Mouse (Mus musculus): ENCODE results near the gene Vcam1.

Vcam1 gene

GRCm38 (mm10) chr3:116129259-116129738 is at the start of gene Vcam1:
Gene Vcam1, minus strand, starts transcription at chr3:116129688.
- no peak for DNase-seq (ENCODE audit: low spot score)

- DNase-seq (ENCODE audit: low spot score): no peak
Measured at GRCm38 (mm10) chr3:116175106-116175505, 45.6 kb upstream of the Vcam1 start.

GRCm38 (mm10) chr3:116171461-116171860 is 42.0 kb upstream of the Vcam1 start:
- no peak for DNase-seq (ENCODE audit: low spot score)

GRCm38 (mm10) chr3:116168056-116168455 is 38.6 kb upstream of the Vcam1 start:
- no peak for DNase-seq (ENCODE audit: low spot score)

GRCm38 (mm10) chr3:116166296-116166695 is 36.8 kb upstream of the Vcam1 start:
- no peak for DNase-seq (ENCODE audit: low spot score)

GRCm38 (mm10) chr3:116165030-116165429 is 35.5 kb upstream of the Vcam1 start:
- no peak for DNase-seq (ENCODE audit: low spot score)

- DNase-seq (ENCODE audit: low spot score): no peak
Measured at GRCm38 (mm10) chr3:116163517-116163916, 34.0 kb upstream of the Vcam1 start.

- DNase-seq (ENCODE audit: low spot score): no peak
Measured at GRCm38 (mm10) chr3:116162097-116162666, 32.7 kb upstream of the Vcam1 start.

GRCm38 (mm10) chr3:116159376-116159775 is 29.9 kb upstream of the Vcam1 start:
- no peak for DNase-seq (ENCODE audit: low spot score)

GRCm38 (mm10) chr3:116157447-116157990 is 28.0 kb upstream of the Vcam1 start:
- DNase-seq (ENCODE audit: low spot score): no peak

- DNase-seq (ENCODE audit: low spot score): no peak
Measured at GRCm38 (mm10) chr3:116150056-116150632, 20.7 kb upstream of the Vcam1 start.

- DNase-seq (ENCODE audit: low spot score): no peak
Measured at GRCm38 (mm10) chr3:116149096-116149495, 19.6 kb upstream of the Vcam1 start.

GRCm38 (mm10) chr3:116148676-116149075 is 19.2 kb upstream of the Vcam1 start:
- DNase-seq (ENCODE audit: low spot score): no peak

- no peak for DNase-seq (ENCODE audit: low spot score)
Measured at GRCm38 (mm10) chr3:116141226-116141625, 11.7 kb upstream of the Vcam1 start.

GRCm38 (mm10) chr3:116139000-116139399 is 9.5 kb upstream of the Vcam1 start:
- DNase-seq (ENCODE audit: low spot score): no peak

- no peak for DNase-seq (ENCODE audit: low spot score)
Measured at GRCm38 (mm10) chr3:116138081-116138480, 8.6 kb upstream of the Vcam1 start.

- no peak for DNase-seq (ENCODE audit: low spot score)
Measured at GRCm38 (mm10) chr3:116133363-116133762, 3.9 kb upstream of the Vcam1 start.

GRCm38 (mm10) chr3:116130711-116131110 is 1.2 kb upstream of the Vcam1 start:
- no peak for DNase-seq (ENCODE audit: low spot score)

- DNase-seq (ENCODE audit: low spot score): no peak
Measured at GRCm38 (mm10) chr3:116129841-116130595, 530 bp upstream of the Vcam1 start.

GRCm38 (mm10) chr3:116128311-116129204 is 930 bp downstream of the Vcam1 start:
- no peak for DNase-seq (ENCODE audit: low spot score)

- no peak for DNase-seq (ENCODE audit: low spot score)
Measured at GRCm38 (mm10) chr3:116127836-116128235, 1.7 kb downstream of the Vcam1 start.

GRCm38 (mm10) chr3:116127281-116127680 is 2.2 kb downstream of the Vcam1 start:
- DNase-seq (ENCODE audit: low spot score): no peak

Measured in T-cell, adult 2 months (primary cell).